Mouse (Mus musculus): Measurements from ENCODE around the gene Fam117b.

The Fam117b gene

DNA sequence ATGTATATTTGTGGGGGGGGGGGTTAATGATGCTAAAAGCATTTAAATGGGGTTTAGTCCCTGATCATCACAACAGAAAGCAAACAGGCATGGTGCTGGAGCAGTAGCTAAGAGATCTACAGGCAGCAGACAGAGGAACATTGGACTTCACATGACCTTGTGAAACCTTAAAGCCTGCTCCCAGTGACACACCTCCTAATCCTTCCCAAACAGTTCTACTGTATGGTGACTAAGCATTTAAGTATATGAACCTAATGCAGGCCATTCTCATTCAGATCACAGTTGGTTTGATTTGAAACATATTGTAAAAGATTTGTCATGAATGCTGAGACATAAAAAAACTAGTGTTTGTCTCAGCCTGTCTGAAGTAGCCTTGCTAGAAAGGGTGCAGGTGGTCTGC lies 73.8 kb downstream of the Fam117b start:
- DNase-seq (ENCODE audit: low spot score in 2 of 2): no peak

DNA sequence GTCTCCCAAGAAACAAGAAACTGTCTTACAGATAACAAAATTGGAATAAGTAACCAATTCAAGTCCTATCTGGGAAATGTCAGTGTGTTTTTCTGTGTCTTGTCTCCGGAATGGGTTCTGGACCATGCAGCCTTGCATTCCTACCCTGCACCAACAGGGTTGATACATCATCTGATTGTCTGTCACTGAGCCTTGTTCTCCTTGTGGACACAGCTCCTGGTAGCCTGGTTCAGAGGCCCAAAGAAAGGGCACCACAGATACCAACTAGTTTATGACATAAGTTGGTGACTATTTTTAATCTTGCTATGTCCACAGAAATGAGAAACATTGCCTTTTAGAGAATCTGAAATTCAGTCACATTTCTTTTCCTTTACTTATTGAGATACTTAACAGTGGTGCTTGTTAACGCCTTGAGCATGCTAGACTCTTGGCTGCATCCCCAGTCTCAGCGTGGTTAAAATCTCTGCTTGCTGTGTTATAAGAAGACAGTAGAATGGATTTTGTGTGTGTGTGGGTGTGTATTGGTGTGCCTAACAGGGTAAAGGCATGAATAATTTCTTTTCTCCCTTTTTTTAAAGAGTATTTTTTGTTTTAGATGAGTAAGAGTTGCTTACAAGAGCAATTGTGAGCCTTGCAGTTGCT lies 74.7 kb downstream of the Fam117b start:
- no peak for DNase-seq (ENCODE audit: low spot score in 2 of 2)

DNA sequence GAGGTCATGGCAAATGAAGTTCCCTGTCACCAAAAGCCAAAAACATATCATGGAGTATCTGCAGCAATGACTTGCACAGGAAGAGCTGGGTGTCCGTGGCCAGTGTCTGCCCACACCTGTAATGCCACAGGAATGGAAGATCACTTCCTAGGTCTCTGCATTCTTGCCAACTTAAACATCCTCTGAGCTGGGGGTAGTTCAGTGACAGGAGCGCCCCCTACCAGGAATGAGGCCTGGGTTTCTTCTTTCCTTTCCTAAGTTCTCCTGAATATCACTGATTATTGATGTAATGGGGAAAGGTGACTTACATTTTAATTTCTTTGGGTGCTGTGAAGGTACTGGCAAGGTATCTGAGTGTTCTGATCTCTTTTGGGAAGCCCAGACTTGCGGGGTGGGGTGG lies 82.8 kb downstream of the Fam117b start:
- no peak for DNase-seq (ENCODE audit: low spot score in 2 of 2)

DNA sequence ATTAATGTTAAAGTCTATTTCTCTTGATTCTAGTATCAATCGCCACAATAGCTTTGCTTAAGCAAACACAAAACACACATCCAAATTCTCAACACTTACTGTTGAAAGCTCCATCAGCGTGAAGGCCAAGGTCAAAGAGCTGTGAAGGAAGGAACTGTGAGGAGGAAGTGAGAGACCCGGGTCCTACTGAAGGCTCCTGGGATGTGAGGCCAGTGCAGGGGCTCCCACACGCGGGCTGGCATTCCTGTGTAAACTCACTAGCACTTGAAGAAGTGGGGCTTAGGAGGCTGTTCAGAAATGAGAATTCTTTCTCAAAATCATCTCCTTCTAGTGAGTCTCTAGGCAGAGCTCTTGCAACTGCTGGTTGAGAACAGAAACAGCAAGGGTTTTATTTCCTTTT lies 84.5 kb downstream of the Fam117b start:
- peak in 1 of 2 experiments; percentile 7 for DNase-seq (ENCODE audit: low spot score in 2 of 2)

DNA sequence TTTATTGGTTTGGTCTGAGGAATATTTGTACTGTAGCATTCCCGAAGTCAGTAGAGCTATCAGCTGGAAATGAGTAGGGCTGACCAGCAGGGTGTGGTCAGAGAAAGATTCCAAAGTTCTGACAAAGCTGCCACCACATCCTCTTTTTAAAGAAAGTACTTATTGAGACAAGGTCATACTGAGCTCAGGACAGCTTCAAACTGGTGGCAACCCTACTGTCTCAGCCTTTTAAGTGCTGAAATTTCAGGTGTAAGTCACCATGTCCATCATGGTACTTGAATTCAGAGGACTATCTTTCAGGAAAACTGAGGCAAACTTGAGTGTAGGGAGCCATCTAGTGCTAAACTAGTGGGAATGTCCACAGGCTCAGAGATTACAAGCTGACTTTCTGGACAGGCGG lies 87.5 kb downstream of the Fam117b start:
- DNase-seq (ENCODE audit: low spot score in 2 of 2): no peak

DNA sequence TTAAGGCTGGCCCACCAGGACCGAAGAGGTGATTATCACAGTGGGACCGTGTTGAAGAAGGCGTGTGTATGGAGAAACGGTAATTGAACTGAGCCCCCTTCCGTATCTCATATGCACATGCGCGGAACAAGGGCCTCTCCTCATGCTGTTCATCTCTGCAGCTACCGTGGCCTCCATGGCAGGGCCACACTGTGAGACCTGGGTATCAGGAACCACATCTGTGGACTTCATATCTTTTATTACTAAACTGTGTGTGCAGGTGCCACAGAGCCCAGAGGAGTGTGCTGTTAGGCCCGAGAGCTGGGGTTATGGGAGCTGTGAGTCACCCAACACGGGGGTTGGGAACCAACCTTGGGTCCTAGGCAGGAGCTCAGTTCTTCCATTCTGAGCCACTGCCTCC lies 94.5 kb downstream of the Fam117b start:
- no peak for DNase-seq (ENCODE audit: low spot score in 2 of 2)

DNA sequence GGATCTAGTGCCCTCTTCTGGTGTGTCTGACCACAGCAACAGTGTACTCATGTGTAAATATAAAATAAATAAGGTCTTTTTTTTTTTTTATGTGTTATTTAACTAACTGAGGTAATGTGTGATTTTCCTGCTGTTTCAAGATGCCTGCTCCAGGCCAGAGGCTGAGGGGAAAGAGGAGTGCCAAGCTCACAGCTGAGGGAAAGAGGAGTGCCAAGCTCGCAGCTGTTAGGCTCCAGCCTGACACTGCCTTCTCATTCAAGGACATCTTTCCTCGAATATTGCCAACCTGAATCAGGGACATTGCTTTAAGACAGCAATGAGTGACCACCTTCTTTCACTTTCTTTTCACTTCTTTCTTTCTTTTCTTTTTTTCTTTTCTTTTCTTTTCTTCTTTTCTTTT lies 95.9 kb downstream of the Fam117b start:
- no peak for DNase-seq (ENCODE audit: low spot score in 2 of 2)

DNA sequence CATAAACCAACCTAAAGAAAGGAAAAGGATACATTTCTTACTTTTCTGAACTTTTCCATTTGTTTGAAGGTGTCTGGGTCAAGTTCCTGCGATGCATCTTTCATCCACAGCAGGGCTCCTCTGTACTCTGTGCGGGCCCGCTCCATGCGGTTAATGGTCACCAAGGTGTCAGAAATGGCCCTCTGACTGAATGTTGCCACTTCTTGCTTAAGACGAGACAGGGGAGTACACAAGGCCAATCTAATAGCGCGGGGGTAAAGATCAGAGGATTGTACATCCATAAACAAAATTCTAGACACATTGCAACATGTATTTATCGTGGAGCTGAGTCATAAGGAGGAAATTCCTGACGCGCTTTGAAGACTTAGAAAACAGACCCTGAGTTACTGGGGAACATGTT lies 101.0 kb downstream of the Fam117b start:
- DNase-seq (ENCODE audit: low spot score in 2 of 2): no peak

DNA sequence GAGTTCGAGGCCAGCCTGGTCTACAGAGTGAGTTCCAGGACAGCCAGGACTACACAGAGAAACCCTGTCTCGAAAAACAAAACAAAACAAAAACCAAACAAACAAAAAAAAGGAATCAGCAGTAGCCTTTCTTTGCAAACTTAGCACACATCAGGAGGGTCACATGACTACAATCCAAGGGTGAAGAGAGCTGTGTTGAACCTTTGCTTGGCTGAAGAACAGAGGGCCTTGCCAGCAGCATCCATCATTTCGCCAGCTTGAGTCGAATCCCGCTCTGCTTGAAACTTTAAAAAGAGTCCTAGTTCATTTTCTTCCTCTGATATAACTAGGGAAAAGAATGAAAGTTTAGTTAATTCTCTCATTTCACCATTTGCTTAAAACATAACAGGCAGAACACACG lies 102.7 kb downstream of the Fam117b start:
- no peak for DNase-seq (ENCODE audit: low spot score in 2 of 2)

DNA sequence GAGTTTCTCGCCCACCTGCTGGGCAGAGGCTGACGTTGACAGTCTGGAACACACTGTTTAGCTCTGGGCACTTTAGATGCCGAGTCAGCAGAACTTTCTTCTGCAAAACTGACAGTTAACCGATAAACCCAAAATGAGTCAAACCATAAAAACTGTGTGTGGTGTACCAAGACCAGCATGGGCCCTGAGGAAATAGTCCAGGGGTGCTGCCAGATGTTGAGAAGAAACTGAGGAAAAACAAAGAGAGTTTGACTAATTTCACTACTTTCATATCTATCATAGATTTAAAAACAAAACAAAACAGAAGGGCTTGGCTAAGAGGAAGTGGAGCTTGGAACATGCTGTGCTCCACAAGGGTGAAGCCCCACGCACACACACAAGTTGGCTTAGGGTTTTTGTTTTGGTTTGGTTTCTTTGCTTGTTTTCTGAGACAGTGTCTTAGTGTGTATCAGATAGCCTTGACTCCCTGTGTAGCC lies 103.4 kb downstream of the Fam117b start:
- DNase-seq (ENCODE audit: low spot score in 2 of 2): peak; percentile 16 to 33

DNA sequence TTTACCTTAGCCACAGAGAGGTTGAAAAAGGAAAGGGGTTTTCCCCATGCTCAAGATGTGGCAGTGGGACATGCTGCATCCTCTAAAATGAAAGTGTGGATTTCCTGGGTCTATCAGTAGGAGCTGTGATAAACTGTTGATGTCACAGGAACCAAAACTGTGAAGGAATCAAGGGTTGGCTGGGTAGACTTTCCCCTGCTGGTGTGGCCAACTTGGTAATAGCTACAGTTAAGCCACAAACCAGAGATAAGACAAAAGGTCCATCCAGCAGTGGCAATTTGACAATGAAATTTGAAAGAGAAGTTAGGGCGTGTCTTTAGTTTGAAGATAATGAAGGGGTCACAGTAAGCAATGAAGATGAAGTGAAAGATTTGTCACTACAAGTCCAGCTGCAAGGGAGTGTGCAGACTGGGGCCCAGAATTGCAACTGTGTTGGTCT lies 104.2 kb downstream of the Fam117b start:
- DNase-seq (ENCODE audit: low spot score in 2 of 2): peak; percentile 14 to 23

Measured in spleen, postnatal 36 days (tissue).